Mouse (Mus musculus) embryo, embryonic 11 days (tissue): ENCODE measurements around the gene Mogat2.

ENCODE experiments used
- DNase-seq: peaks from one replicate; pipeline ENCODE4 v3.0.0-alpha.2; 2015

The Mogat2 gene

GRCm38 (mm10) chr7:99234916-99235315, 3.5 kb downstream of the Mogat2 start:
- DNase-seq, result no peak

GRCm38 (mm10) chr7:99232571-99232970, 5.8 kb downstream of the Mogat2 start:
- no peak for DNase-seq

GRCm38 (mm10) chr7:99230061-99230747, 8.2 kb downstream of the Mogat2 start:
- DNase-seq, result no peak

- peak; percentile 74 for DNase-seq
Measured at GRCm38 (mm10) chr7:99229411-99229810, 9.0 kb downstream of the Mogat2 start.

- DNase-seq, result no peak
Measured at GRCm38 (mm10) chr7:99228825-99229224, 9.6 kb downstream of the Mogat2 start.

- DNase-seq, result no peak
Measured at GRCm38 (mm10) chr7:99227267-99227666, 11.2 kb downstream of the Mogat2 start.

GRCm38 (mm10) chr7:99226662-99227061, 11.8 kb downstream of the Mogat2 start:
- no peak for DNase-seq

GRCm38 (mm10) chr7:99225421-99225820, 13.0 kb downstream of the Mogat2 start:
- no peak for DNase-seq

GRCm38 (mm10) chr7:99224648-99225190, 13.7 kb downstream of the Mogat2 start:
- no peak for DNase-seq

- DNase-seq, result no peak
Measured at GRCm38 (mm10) chr7:99224225-99224624, 14.2 kb downstream of the Mogat2 start.

- no peak for DNase-seq
Measured at GRCm38 (mm10) chr7:99217338-99218074, 20.9 kb downstream of the Mogat2 start.

- DNase-seq, result no peak
Measured at GRCm38 (mm10) chr7:99215347-99215855, 23.0 kb downstream of the Mogat2 start.

- no peak for DNase-seq
Measured at GRCm38 (mm10) chr7:99214621-99215185, 23.7 kb downstream of the Mogat2 start.

- DNase-seq, result no peak
Measured at GRCm38 (mm10) chr7:99213686-99214085, 24.7 kb downstream of the Mogat2 start.

GRCm38 (mm10) chr7:99213056-99213455, 25.4 kb downstream of the Mogat2 start:
- DNase-seq, result no peak

- no peak for DNase-seq
Measured at GRCm38 (mm10) chr7:99208704-99209103, 29.7 kb downstream of the Mogat2 start.

GRCm38 (mm10) chr7:99206364-99206763, 32.1 kb downstream of the Mogat2 start:
- DNase-seq, result no peak

GRCm38 (mm10) chr7:99202163-99202562, 36.3 kb downstream of the Mogat2 start:
- no peak for DNase-seq

- no peak for DNase-seq
Measured at GRCm38 (mm10) chr7:99200290-99200689, 38.1 kb downstream of the Mogat2 start.

GRCm38 (mm10) chr7:99199451-99200175, 38.8 kb downstream of the Mogat2 start:
- DNase-seq, result no peak

- no peak for DNase-seq
Measured at GRCm38 (mm10) chr7:99198811-99199210, 39.6 kb downstream of the Mogat2 start.

- DNase-seq, result no peak
Measured at GRCm38 (mm10) chr7:99194511-99194910, 43.9 kb downstream of the Mogat2 start.

- DNase-seq, result no peak
Measured at GRCm38 (mm10) chr7:99193926-99194325, 44.5 kb downstream of the Mogat2 start.
